Mouse (Mus musculus): Measurements from ENCODE around the gene Eif2d. TPM values are rescaled to one million over a fixed set of nuclear protein-coding genes. Genes with fewer than 3 reads are reported as not detected.

Eif2d gene
- polyA plus RNA-seq, 1 experiment from 2014 or later: 64.1 TPM

GRCm38 (mm10) chr1:131177249-131177648 lies 24.3 kb downstream of the Eif2d start:
- Histone ChIP-seq H3K27ac (ENCODE audit: low read length) (no peak overlapping the region), H3K4me1 (replicated peaks; ENCODE audit: control insufficient read depth, insufficient read depth, low read length) (no peaks in the 10 kb centered on the region), H3K4me2 (ENCODE audit: low read length) (no peak overlapping the region), H3K4me3 (replicated peaks; ENCODE audit: low read length) (no peak overlapping the region), H3K27me3 (replicated peaks; ENCODE audit: control insufficient read depth, insufficient read depth, low read length) (no peaks in the 10 kb centered on the region), H3K9me3 (ENCODE audit: control insufficient read depth, low read length) (no peaks in the 10 kb centered on the region), H3K36me3 (ENCODE audit: control insufficient read depth, insufficient read depth) (peaks cover 32% of the 10 kb centered on the region), H3K9ac (replicated peaks; ENCODE audit: low read depth, low read length) (no peak overlapping the region)
- 88% methylated on average over 4 of the region's 4 CpGs for WGBS
- ATAC-seq: no peak

- Histone ChIP-seq H3K4me1 (replicated peaks; ENCODE audit: control insufficient read depth, insufficient read depth, low read length) (no peaks in the 10 kb centered on the region), H3K4me2 (ENCODE audit: low read length) (no peak overlapping the region), H3K9me3 (ENCODE audit: control insufficient read depth, low read length) (no peaks in the 10 kb centered on the region), H3K27ac (ENCODE audit: low read length) (no peak overlapping the region), H3K27me3 (replicated peaks; ENCODE audit: control insufficient read depth, insufficient read depth, low read length) (no peaks in the 10 kb centered on the region), H3K4me3 (replicated peaks; ENCODE audit: low read length) (no peak overlapping the region), H3K36me3 (ENCODE audit: control insufficient read depth, insufficient read depth) (peaks cover 31% of the 10 kb centered on the region), H3K9ac (replicated peaks; ENCODE audit: low read depth, low read length) (no peak overlapping the region)
- ATAC-seq: no peak
- 91% methylated on average over 5 of the region's 5 CpGs for WGBS
Measured at GRCm38 (mm10) chr1:131178083-131178482, 25.1 kb downstream of the Eif2d start.

- Histone ChIP-seq H3K4me1 (replicated peaks; ENCODE audit: control insufficient read depth, insufficient read depth, low read length) (no peaks in the 10 kb centered on the region), H3K27me3 (replicated peaks; ENCODE audit: control insufficient read depth, insufficient read depth, low read length) (no peaks in the 10 kb centered on the region), H3K4me3 (replicated peaks; ENCODE audit: low read length) (no peak overlapping the region), H3K4me2 (ENCODE audit: low read length) (no peak overlapping the region), H3K9ac (replicated peaks; ENCODE audit: low read depth, low read length) (no peak overlapping the region), H3K9me3 (ENCODE audit: control insufficient read depth, low read length) (no peaks in the 10 kb centered on the region), H3K27ac (ENCODE audit: low read length) (no peak overlapping the region), H3K36me3 (ENCODE audit: control insufficient read depth, insufficient read depth) (peaks cover 19% of the 10 kb centered on the region)
- WGBS: 98% methylated on average over 7 of the region's 7 CpGs
- no peak for ATAC-seq
Measured at GRCm38 (mm10) chr1:131180386-131180785, 27.4 kb downstream of the Eif2d start.

- H3K9me3 ChIP-seq (ENCODE audit: control insufficient read depth, low read length): no peaks in the 10 kb centered on the region
- ATAC-seq: peak; percentile 77
- H3K9ac ChIP-seq (replicated peaks; ENCODE audit: low read depth, low read length): no peak overlapping the region
- no peak overlapping the region for H3K4me3 ChIP-seq (replicated peaks; ENCODE audit: low read length)
- H3K4me1 ChIP-seq (replicated peaks; ENCODE audit: control insufficient read depth, insufficient read depth, low read length): no peaks in the 10 kb centered on the region
- no peaks in the 10 kb centered on the region for H3K27me3 ChIP-seq (replicated peaks; ENCODE audit: control insufficient read depth, insufficient read depth, low read length)
- whole genome bisulfite sequencing: 65% methylated on average over 9 of the region's 9 CpGs
- H3K4me2 ChIP-seq (ENCODE audit: low read length): no peak overlapping the region
- peaks cover 7% of the 10 kb centered on the region; the same call in 1 of the 2 replicates for H3K36me3 ChIP-seq (ENCODE audit: control insufficient read depth, insufficient read depth)
- H3K27ac ChIP-seq (ENCODE audit: low read length): no peak overlapping the region
Measured at GRCm38 (mm10) chr1:131181642-131182527, 28.9 kb downstream of the Eif2d start.

GRCm38 (mm10) chr1:131183201-131183600 lies 30.2 kb downstream of the Eif2d start:
- H3K36me3 ChIP-seq (ENCODE audit: control insufficient read depth, insufficient read depth): peaks cover 4% of the 10 kb centered on the region; the same call in 1 of the 2 replicates
- 84% methylated on average over 7 of the region's 7 CpGs for WGBS
- H3K9ac ChIP-seq (replicated peaks; ENCODE audit: low read depth, low read length): no peak overlapping the region
- H3K27ac ChIP-seq (ENCODE audit: low read length): no peak overlapping the region
- no peak overlapping the region for H3K4me2 ChIP-seq (ENCODE audit: low read length)
- no peak overlapping the region for H3K4me3 ChIP-seq (replicated peaks; ENCODE audit: low read length)
- no peaks in the 10 kb centered on the region for H3K9me3 ChIP-seq (ENCODE audit: control insufficient read depth, low read length)
- no peak for ATAC-seq
- H3K4me1 ChIP-seq (replicated peaks; ENCODE audit: control insufficient read depth, insufficient read depth, low read length): no peaks in the 10 kb centered on the region
- no peaks in the 10 kb centered on the region for H3K27me3 ChIP-seq (replicated peaks; ENCODE audit: control insufficient read depth, insufficient read depth, low read length)

GRCm38 (mm10) chr1:131184253-131184955 lies 31.4 kb downstream of the Eif2d start:
- Histone ChIP-seq H3K27ac (ENCODE audit: low read length) (no peak overlapping the region), H3K4me1 (replicated peaks; ENCODE audit: control insufficient read depth, insufficient read depth, low read length) (no peaks in the 10 kb centered on the region), H3K36me3 (ENCODE audit: control insufficient read depth, insufficient read depth) (peaks cover 4% of the 10 kb centered on the region; the same call in 1 of the 2 replicates), H3K4me3 (replicated peaks; ENCODE audit: low read length) (no peak overlapping the region), H3K9me3 (ENCODE audit: control insufficient read depth, low read length) (no peaks in the 10 kb centered on the region), H3K27me3 (replicated peaks; ENCODE audit: control insufficient read depth, insufficient read depth, low read length) (no peaks in the 10 kb centered on the region), H3K4me2 (ENCODE audit: low read length) (no peak overlapping the region), H3K9ac (replicated peaks; ENCODE audit: low read depth, low read length) (no peak overlapping the region)
- 89% methylated on average over 9 of the region's 9 CpGs for WGBS
- ATAC-seq: no peak

GRCm38 (mm10) chr1:131184956-131185660 lies 32.1 kb downstream of the Eif2d start:
- Histone ChIP-seq H3K27me3 (replicated peaks; ENCODE audit: control insufficient read depth, insufficient read depth, low read length) (no peaks in the 10 kb centered on the region), H3K4me2 (ENCODE audit: low read length) (no peak overlapping the region), H3K4me3 (replicated peaks; ENCODE audit: low read length) (no peak overlapping the region), H3K27ac (ENCODE audit: low read length) (no peak overlapping the region), H3K36me3 (ENCODE audit: control insufficient read depth, insufficient read depth) (peaks cover 3% of the 10 kb centered on the region; the same call in 1 of the 2 replicates), H3K9me3 (ENCODE audit: control insufficient read depth, low read length) (no peaks in the 10 kb centered on the region), H3K4me1 (replicated peaks; ENCODE audit: control insufficient read depth, insufficient read depth, low read length) (no peaks in the 10 kb centered on the region), H3K9ac (replicated peaks; ENCODE audit: low read depth, low read length) (no peak overlapping the region)
- ATAC-seq: no peak
- 82% methylated on average over 8 of the region's 8 CpGs for WGBS

GRCm38 (mm10) chr1:131185821-131186506 lies 33.0 kb downstream of the Eif2d start:
- Histone ChIP-seq H3K27me3 (replicated peaks; ENCODE audit: control insufficient read depth, insufficient read depth, low read length) (no peaks in the 10 kb centered on the region), H3K4me3 (replicated peaks; ENCODE audit: low read length) (no peak overlapping the region), H3K36me3 (ENCODE audit: control insufficient read depth, insufficient read depth) (peaks cover 2% of the 10 kb centered on the region; the same call in 1 of the 2 replicates), H3K4me1 (replicated peaks; ENCODE audit: control insufficient read depth, insufficient read depth, low read length) (no peaks in the 10 kb centered on the region), H3K9me3 (ENCODE audit: control insufficient read depth, low read length) (no peaks in the 10 kb centered on the region), H3K4me2 (ENCODE audit: low read length) (no peak overlapping the region), H3K27ac (ENCODE audit: low read length) (no peak overlapping the region), H3K9ac (replicated peaks; ENCODE audit: low read depth, low read length) (no peak overlapping the region)
- ATAC-seq: no peak; the same call in 1 of the 2 replicates
- 87% methylated on average over 13 of the region's 13 CpGs for WGBS

Data from forebrain, embryonic 16.5 days (tissue).